Mouse (Mus musculus) megakaryocyte, adult 5-6 weeks (primary cell): ENCODE results near the gene 1700014D04Rik. TPM values are rescaled to one million over a fixed set of nuclear protein-coding genes. Genes with fewer than 3 reads are reported as not detected.

ENCODE experiments used
- total RNA-seq, 2 experiments: library from RNA; stranded (forward) in 1 of 2; stranded (reverse) in 1 of 2; fragments of 153-499, 151-499 nt in 1 of 2; fragments of 221-1000, 200-1000 nt in 1 of 2; gene quantifications; 2 replicates each; pipeline versions ENCODE4 v1.2.3 to v1.2.4; 2015 to 2017

1700014D04Rik gene
- total RNA-seq, 2 experiments from 2014 or later = 0.04 TPM; not detected in 1

Other genes with a start within 250 kb of the 1700014D04Rik start
- gene Agtpbp1, start 161.5 kb downstream of the 1700014D04Rik start, total RNA-seq (2015) = 64.5 and 71.4 TPM in 2 replicates
- gene Agtpbp1, start 161.5 kb downstream of the 1700014D04Rik start, total RNA-seq (2017) = 73.0 and 106 TPM in 2 replicates
- gene Naa35, start 161.5 kb downstream of the 1700014D04Rik start, total RNA-seq (2015) = 76.1 and 76.4 TPM in 2 replicates
- 30.4 and 53.1 TPM in 2 replicates for gene Naa35, start 161.5 kb downstream of the 1700014D04Rik start, total RNA-seq (2017)
- 17.0 and 24.1 TPM in 2 replicates for gene Golm1, start 70.9 kb downstream of the 1700014D04Rik start, total RNA-seq (2015)
- gene Golm1, start 70.9 kb downstream of the 1700014D04Rik start, total RNA-seq (2017) = 30.2 and 42.0 TPM in 2 replicates
- gene 4921517D22Rik, start 52.6 kb downstream of the 1700014D04Rik start, total RNA-seq (2015) = not detected in 2 replicates
- not detected in 2 replicates for gene 4921517D22Rik, start 52.6 kb downstream of the 1700014D04Rik start, total RNA-seq (2017)
- gene Spata31d1a, start 36.4 kb downstream of the 1700014D04Rik start, total RNA-seq (2015) = 0.04 and 0.78 TPM in 2 replicates
- gene Spata31d1a, start 36.4 kb downstream of the 1700014D04Rik start, total RNA-seq (2017) = not detected in 2 replicates
- gene Spata31d1b, start 34.5 kb downstream of the 1700014D04Rik start, total RNA-seq (2015) = not detected in 2 replicates
- not detected in 2 replicates for gene Spata31d1b, start 34.5 kb downstream of the 1700014D04Rik start, total RNA-seq (2017)
- gene Spata31d1d, start 15.0 kb downstream of the 1700014D04Rik start, total RNA-seq (2015) = not detected in 2 replicates
- gene Spata31d1d, start 15.0 kb downstream of the 1700014D04Rik start, total RNA-seq (2017) = not detected in 2 replicates
- 39.7 and 41.7 TPM in 2 replicates for gene Isca1, start 23.1 kb upstream of the 1700014D04Rik start, total RNA-seq (2015)
- 19.2 and 21.3 TPM in 2 replicates for gene Isca1, start 23.1 kb upstream of the 1700014D04Rik start, total RNA-seq (2017)
- gene Gm49354, start 35.5 kb upstream of the 1700014D04Rik start, total RNA-seq (2015) = not detected in 2 replicates
- not detected in 2 replicates for gene Gm49354, start 35.5 kb upstream of the 1700014D04Rik start, total RNA-seq (2017)
- 95.1 and 97.1 TPM in 2 replicates for gene Tut7, start 76.4 kb upstream of the 1700014D04Rik start, total RNA-seq (2015)
- gene Tut7, start 76.4 kb upstream of the 1700014D04Rik start, total RNA-seq (2017) = 177 and 194 TPM in 2 replicates